Mouse (Mus musculus) neural tube, embryonic 12.5 days (tissue): ENCODE measurements around the gene Arhgap10. TPM values are rescaled to one million over a fixed set of nuclear protein-coding genes. Genes with fewer than 3 reads are reported as not detected.

Source experiments
- ATAC-seq: fragments of 200-750 bp; cut with Nextera tagmentation; 2 replicates; pipeline ENCODE4 v1.8.0; 2017; ENCODE audit warnings: low read depth, mild to moderate bottlenecking, moderate TSS enrichment, moderate library complexity; ENCODE audit not compliant: low FRiP score
- H3K27ac ChIP-seq: fragments of 300-500 bp; sonication (generic); 2 replicates; pipeline ENCODE4 v1.5.1; 2016
- H3K27me3 ChIP-seq: fragments of 300-500 bp; sonication (generic); replicated peaks from 2 replicates; pipeline ENCODE4 v1.6.1; 2016; ENCODE audit warnings: mild to moderate bottlenecking
- H3K36me3 ChIP-seq: fragments of 300-500 bp; sonication (generic); 2 replicates; pipeline ENCODE4 v1.6.1; 2016; ENCODE audit warnings: mild to moderate bottlenecking
- H3K4me1 ChIP-seq: fragments of 300-500 bp; sonication (generic); 2 replicates; pipeline ENCODE4 v1.6.1; 2016
- H3K4me2 ChIP-seq: fragments of 300-500 bp; sonication (generic); replicated peaks from 2 replicates; pipeline ENCODE4 v1.6.1; 2016; ENCODE audit warnings: mild to moderate bottlenecking
- H3K4me3 ChIP-seq: fragments of 300-500 bp; sonication (generic); 2 replicates; pipeline ENCODE4 v1.5.1; 2016
- H3K9ac ChIP-seq: fragments of 300-500 bp; sonication (generic); 2 replicates; pipeline ENCODE4 v1.6.1; 2016; ENCODE audit warnings: mild to moderate bottlenecking
- H3K9me3 ChIP-seq: fragments of 300-500 bp; sonication (generic); 2 replicates; pipeline ENCODE4 v1.6.1; 2016; ENCODE audit warnings: mild to moderate bottlenecking
- WGBS: fragments of 180-500 bp; shearing (Covaris S2); methylation state at CpG from one replicate; pipeline ENCODE4 v1.1.7; 2016; 5-methylcytosine and 5-hydroxymethylcytosine counted together
- polyA plus RNA-seq: library from polyadenylated mRNA; unstranded; fragments of >200 nt; fragmentation: Nextera tagmentation; extraction: Ambion mirVana; gene quantifications from 2 replicates; pipeline ENCODE4 v1.2.1, GENCODE M21; 2016

Arhgap10 gene
- polyA plus RNA-seq, 1 experiment from 2014 or later: 12.6 TPM

DNA sequence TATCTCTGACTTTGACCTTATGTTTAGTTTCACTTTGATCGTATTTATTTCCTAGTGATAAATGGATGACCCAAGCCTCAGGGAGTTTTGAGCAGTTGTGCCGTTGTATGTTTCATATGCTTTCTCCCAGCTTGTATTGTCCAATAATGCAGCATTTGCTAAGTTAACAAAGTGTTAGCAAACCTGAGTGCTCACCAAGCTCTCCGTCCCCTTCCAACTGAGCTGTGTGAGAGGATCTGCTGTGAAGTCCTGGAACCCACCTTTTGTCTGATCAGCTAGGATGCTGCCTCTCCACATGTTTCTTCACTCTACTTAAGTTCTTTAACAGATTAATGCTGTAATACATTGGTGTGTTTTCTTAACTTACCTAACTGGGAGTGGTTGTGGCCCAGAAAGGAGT, 276.4 kb downstream of the Arhgap10 start:
- no peaks in the 10 kb centered on the region for H3K9me3 ChIP-seq
- no peak overlapping the region for H3K27ac ChIP-seq
- ATAC-seq: no peak
- H3K36me3 ChIP-seq: no peaks in the 10 kb centered on the region
- no peak overlapping the region for H3K4me2 ChIP-seq
- no peak overlapping the region for H3K4me3 ChIP-seq
- H3K9ac ChIP-seq: no peak overlapping the region
- 88% methylated on average over 3 of the region's 3 CpGs for WGBS
- no peaks in the 10 kb centered on the region for H3K27me3 ChIP-seq
- H3K4me1 ChIP-seq: no peaks in the 10 kb centered on the region

DNA sequence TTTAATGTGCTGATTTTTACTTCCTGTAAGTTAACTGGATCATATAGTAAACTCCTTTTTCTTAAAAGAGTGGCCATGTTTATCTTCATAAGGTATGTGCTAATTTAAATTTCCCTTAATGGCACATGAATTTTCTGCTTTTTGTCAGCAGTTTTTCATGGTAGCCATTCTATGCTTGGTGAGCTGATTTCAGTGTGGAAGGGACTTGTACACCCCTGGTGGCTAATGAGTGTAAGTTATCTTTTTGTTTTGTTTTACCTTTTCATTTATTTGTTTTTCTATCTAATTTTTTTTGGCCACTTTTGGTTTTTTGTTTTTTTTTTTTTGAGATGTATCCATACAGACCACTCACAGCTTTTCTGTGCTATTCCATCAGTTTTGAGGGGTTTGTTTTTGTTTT, 278.3 kb downstream of the Arhgap10 start:
- H3K4me3 ChIP-seq: no peak overlapping the region
- H3K4me2 ChIP-seq: no peak overlapping the region
- H3K4me1 ChIP-seq: no peaks in the 10 kb centered on the region
- no peak overlapping the region for H3K27ac ChIP-seq
- H3K36me3 ChIP-seq: no peaks in the 10 kb centered on the region
- no peak overlapping the region for H3K9ac ChIP-seq
- no peaks in the 10 kb centered on the region for H3K9me3 ChIP-seq
- ATAC-seq: no peak
- H3K27me3 ChIP-seq: no peaks in the 10 kb centered on the region

DNA sequence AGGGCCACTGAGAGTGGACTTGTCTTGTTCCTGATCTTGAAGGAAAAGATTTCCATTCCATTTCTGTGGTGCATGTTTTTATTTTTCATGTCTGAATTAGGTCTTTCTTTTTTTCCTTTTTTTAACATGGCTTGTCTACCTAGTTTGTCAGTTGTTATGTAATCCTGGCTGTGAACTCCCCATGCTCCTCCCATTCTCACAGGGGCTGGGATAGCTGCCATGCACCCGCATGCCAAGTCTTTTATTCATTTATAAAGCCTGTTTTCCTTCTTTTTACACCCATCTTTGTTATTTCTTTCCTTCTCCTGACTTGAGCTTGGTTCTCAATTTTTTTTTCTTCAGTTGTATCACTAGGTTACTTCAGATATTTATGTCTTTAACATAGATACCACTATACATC, 281.1 kb downstream of the Arhgap10 start:
- no peaks in the 10 kb centered on the region for H3K36me3 ChIP-seq
- WGBS: 85% methylated on average over 1 of the region's 1 CpGs
- ATAC-seq: no peak
- H3K4me1 ChIP-seq: no peaks in the 10 kb centered on the region
- H3K9ac ChIP-seq: no peak overlapping the region
- H3K27me3 ChIP-seq: no peaks in the 10 kb centered on the region
- H3K27ac ChIP-seq: no peak overlapping the region
- no peak overlapping the region for H3K4me2 ChIP-seq
- H3K4me3 ChIP-seq: no peak overlapping the region
- no peaks in the 10 kb centered on the region for H3K9me3 ChIP-seq

DNA sequence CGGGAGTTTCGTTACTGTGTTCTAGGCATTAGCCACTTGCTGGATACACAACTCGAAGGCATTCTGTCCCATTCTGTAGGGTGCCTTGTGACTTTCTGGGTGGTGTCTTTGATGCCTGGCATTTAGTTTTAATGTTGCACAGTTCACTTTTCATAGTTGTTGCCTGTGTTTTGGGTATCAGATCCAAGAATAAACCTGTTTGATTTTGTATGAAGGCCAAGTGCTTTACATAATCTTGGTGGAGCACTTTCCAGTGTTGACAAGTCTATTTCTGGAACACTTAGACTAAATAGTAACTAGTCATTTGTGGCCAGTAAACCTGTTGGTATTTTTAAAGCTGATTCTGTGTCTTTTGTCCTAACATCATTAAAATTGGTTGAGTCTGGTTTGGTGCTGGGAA, 285.3 kb downstream of the Arhgap10 start:
- H3K27me3 ChIP-seq: no peaks in the 10 kb centered on the region
- H3K4me3 ChIP-seq: no peak overlapping the region
- no peaks in the 10 kb centered on the region for H3K36me3 ChIP-seq
- no peaks in the 10 kb centered on the region for H3K9me3 ChIP-seq
- H3K27ac ChIP-seq: no peak overlapping the region
- 95% methylated on average over 3 of the region's 3 CpGs for WGBS
- H3K4me2 ChIP-seq: no peak overlapping the region
- no peak for ATAC-seq
- no peak overlapping the region for H3K9ac ChIP-seq
- no peaks in the 10 kb centered on the region for H3K4me1 ChIP-seq

DNA sequence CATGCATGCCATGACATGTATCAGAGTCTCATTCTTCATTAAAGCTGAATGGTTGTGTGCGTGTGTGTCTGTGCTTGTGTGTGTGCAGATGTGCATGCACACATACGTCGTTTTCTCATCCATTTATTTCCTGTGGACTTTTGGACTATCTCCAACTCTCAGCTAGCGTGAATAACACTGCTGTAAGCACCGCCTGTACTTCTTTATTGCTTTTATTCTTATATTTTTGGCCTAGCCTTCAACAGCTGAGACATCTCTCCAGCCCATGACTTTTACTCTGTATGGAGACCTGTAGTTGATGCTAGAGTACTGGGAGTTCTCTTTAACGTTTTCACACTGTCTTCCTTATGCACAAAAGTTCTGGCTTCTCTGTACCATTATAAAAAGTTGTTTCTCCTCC, 285.9 kb downstream of the Arhgap10 start:
- H3K27me3 ChIP-seq: no peaks in the 10 kb centered on the region
- H3K27ac ChIP-seq: no peak overlapping the region
- H3K4me2 ChIP-seq: no peak overlapping the region
- WGBS: 83% methylated on average over 6 of the region's 6 CpGs
- H3K4me3 ChIP-seq: no peak overlapping the region
- H3K36me3 ChIP-seq: no peaks in the 10 kb centered on the region
- no peak overlapping the region for H3K9ac ChIP-seq
- ATAC-seq: no peak
- H3K9me3 ChIP-seq: no peaks in the 10 kb centered on the region
- H3K4me1 ChIP-seq: no peaks in the 10 kb centered on the region

- no peaks in the 10 kb centered on the region for H3K9me3 ChIP-seq
- H3K4me1 ChIP-seq: no peaks in the 10 kb centered on the region
- H3K4me3 ChIP-seq: no peak overlapping the region
- ATAC-seq: no peak
- 95% methylated on average over 1 of the region's 1 CpGs for WGBS
- H3K27me3 ChIP-seq: no peaks in the 10 kb centered on the region
- H3K4me2 ChIP-seq: no peak overlapping the region
- H3K9ac ChIP-seq: no peak overlapping the region
- no peaks in the 10 kb centered on the region for H3K36me3 ChIP-seq
- H3K27ac ChIP-seq: no peak overlapping the region
These were observed 286.5 kb downstream of the Arhgap10 start for GRCm38 (mm10) chr8:77231211-77231610.

DNA sequence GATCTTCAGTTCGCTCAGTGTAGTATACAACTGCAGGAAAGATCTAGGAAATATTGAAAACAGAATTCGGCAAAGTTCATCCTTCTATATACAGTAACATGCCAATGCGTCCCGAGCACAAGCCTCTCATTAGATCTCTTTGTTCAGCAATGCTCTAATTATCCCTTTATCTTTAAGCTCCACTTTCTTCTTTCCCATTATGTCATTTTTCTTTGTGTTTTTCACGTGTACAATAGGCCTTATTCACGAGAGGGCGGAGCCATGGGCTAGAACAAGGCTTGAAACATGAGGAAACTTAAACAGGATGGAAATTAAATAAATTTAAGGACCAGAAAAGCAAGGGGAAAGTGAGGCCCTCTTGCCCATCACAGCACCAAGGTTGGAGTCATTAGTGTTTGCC, 289.1 kb downstream of the Arhgap10 start:
- H3K9me3 ChIP-seq: no peaks in the 10 kb centered on the region
- H3K36me3 ChIP-seq: no peaks in the 10 kb centered on the region
- H3K4me2 ChIP-seq: no peak overlapping the region
- H3K27me3 ChIP-seq: no peaks in the 10 kb centered on the region
- no peak for ATAC-seq
- WGBS: 82% methylated on average over 7 of the region's 7 CpGs
- no peak overlapping the region for H3K4me3 ChIP-seq
- no peak overlapping the region for H3K9ac ChIP-seq
- no peak overlapping the region for H3K27ac ChIP-seq
- H3K4me1 ChIP-seq: no peaks in the 10 kb centered on the region

DNA sequence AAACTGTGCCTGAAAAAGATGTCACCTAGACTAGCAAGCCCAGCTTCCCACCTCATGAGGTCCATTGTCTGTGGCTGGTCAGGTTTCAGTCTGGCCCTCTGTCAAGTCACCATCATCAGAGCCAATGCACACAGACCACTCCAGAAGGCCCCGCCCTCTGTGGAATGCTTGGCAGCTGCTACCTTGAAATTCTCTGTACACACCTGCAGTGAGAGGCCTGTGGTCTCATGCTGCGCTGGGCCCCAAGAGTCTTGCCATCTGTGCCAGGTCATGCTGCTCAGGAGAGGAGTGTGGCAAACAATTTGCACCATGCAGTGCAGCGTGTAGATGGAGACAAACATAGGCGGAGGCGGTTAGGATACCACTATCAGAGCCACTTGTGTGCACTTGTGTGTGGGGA, 290.0 kb downstream of the Arhgap10 start:
- Histone ChIP-seq H3K4me2 (no peak overlapping the region), H3K4me1 (no peaks in the 10 kb centered on the region), H3K9ac (no peak overlapping the region), H3K27me3 (no peaks in the 10 kb centered on the region), H3K36me3 (no peaks in the 10 kb centered on the region), H3K9me3 (no peaks in the 10 kb centered on the region), H3K27ac (no peak overlapping the region), H3K4me3 (no peak overlapping the region)
- 89% methylated on average over 5 of the region's 5 CpGs for WGBS
- no peak for ATAC-seq

DNA sequence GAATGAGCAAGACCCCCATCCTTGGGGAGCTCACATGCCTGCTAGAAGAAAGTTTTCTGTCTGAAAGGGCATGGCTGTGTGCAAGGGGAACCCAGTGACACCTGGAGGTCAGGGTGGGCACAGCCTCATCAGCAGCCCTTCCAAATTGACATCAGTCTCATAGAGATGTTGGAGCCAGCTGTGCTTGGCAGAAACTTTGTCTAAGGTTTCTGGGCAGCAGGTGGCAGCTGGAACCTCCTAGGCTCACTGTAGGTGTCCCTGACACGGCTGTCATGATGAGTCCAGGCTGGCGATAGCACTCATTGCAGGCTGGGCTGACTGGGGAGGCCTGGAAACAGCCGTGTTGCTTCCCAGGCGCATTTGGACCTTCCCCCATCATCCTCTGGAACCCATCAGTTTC, 294.6 kb downstream of the Arhgap10 start:
- Histone ChIP-seq H3K4me3 (no peak overlapping the region), H3K9ac (no peak overlapping the region), H3K4me1 (no peaks in the 10 kb centered on the region), H3K27ac (no peak overlapping the region), H3K4me2 (no peak overlapping the region), H3K36me3 (no peaks in the 10 kb centered on the region), H3K27me3 (no peaks in the 10 kb centered on the region), H3K9me3 (no peaks in the 10 kb centered on the region)
- ATAC-seq: no peak
- 78% methylated on average over 4 of the region's 4 CpGs for WGBS

DNA sequence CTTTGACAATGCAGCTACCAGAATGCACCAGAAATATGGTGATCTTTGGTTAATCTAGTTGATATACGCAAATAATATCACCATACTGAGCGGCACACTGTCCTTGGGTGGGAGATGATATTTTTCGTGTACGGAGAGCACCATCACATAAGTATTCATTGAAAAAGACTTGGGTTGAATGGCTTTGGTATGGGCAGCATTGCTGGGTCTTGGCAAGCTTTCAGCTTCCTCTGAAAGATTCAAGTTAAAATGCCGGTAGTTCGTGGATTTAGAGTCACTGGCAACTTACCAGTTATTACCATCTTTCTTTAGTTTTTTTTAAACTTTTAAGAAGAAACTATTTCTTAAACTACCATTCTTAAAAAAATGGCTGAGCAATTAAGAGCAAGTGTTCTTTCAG, 302.6 kb downstream of the Arhgap10 start:
- Histone ChIP-seq H3K36me3 (no peaks in the 10 kb centered on the region), H3K27ac (no peak overlapping the region), H3K9me3 (no peaks in the 10 kb centered on the region), H3K27me3 (no peaks in the 10 kb centered on the region), H3K4me2 (no peak overlapping the region), H3K4me1 (no peaks in the 10 kb centered on the region), H3K4me3 (no peak overlapping the region), H3K9ac (no peak overlapping the region)
- 93% methylated on average over 6 of the region's 6 CpGs for whole genome bisulfite sequencing
- ATAC-seq: no peak

DNA sequence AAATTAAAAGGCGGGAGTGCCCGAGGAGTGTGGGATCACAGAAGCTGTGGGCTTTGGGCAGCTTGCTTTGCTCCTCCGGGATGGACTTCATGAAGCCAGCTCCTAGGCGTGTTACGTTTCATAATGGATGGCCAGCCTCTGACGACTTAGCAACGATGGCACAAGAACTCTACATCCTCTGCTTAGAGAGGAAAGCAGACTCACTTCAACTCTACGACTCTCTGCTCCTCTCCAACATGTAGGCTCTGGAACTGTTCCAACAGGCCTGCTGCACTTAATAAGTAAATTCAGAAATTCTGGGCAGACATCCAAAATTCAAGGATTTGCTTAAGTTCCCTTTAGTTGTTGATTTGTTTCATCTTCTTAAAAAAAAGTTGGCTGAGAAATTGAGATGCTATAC, 303.1 kb downstream of the Arhgap10 start:
- Histone ChIP-seq H3K4me1 (no peaks in the 10 kb centered on the region), H3K9ac (no peak overlapping the region), H3K4me2 (no peak overlapping the region), H3K27ac (no peak overlapping the region), H3K9me3 (no peaks in the 10 kb centered on the region), H3K4me3 (no peak overlapping the region), H3K27me3 (no peaks in the 10 kb centered on the region), H3K36me3 (no peaks in the 10 kb centered on the region)
- WGBS: 85% methylated on average over 8 of the region's 8 CpGs
- no peak for ATAC-seq

DNA sequence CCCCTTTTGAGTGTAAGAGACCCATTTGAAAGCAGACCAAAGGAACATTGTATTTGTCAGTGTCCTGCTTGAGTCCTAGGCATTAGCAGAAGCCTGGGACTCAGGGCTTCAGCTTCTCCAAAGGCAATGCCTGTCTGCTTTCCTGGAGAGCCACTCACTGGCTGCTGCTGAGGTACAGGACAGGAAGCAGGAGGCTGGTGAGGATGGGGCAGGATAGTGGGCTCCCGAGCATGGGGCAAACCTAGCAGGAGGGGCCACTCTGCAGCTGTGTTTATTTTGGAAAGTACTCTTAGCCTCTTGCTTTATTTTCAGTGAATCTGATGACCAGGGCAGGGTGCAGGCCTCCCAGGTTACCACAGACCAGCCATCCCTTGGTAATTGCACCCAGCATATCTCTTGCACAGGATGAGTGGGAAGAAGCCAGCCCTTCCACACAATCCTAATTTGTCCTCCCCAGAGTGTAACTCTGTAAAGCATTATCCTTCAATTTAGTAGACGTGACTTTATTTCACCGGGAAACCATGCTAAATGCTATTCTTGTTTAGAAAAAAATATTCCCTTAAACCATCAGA, 303.8 kb downstream of the Arhgap10 start:
- Histone ChIP-seq H3K9me3 (no peaks in the 10 kb centered on the region), H3K36me3 (no peaks in the 10 kb centered on the region), H3K9ac (no peak overlapping the region), H3K27me3 (no peaks in the 10 kb centered on the region), H3K4me3 (no peak overlapping the region), H3K4me2 (no peak overlapping the region), H3K27ac (no peak overlapping the region), H3K4me1 (no peaks in the 10 kb centered on the region)
- WGBS: 78% methylated on average over 3 of the region's 3 CpGs
- no peak for ATAC-seq

- H3K27ac ChIP-seq: no peak overlapping the region
- H3K9ac ChIP-seq: no peak overlapping the region
- no peaks in the 10 kb centered on the region for H3K36me3 ChIP-seq
- no peak for ATAC-seq
- no peaks in the 10 kb centered on the region for H3K9me3 ChIP-seq
- H3K27me3 ChIP-seq: no peaks in the 10 kb centered on the region
- H3K4me1 ChIP-seq: no peaks in the 10 kb centered on the region
- 92% methylated on average over 3 of the region's 3 CpGs for WGBS
- H3K4me2 ChIP-seq: no peak overlapping the region
- H3K4me3 ChIP-seq: no peak overlapping the region
These were observed 308.5 kb downstream of the Arhgap10 start for GRCm38 (mm10) chr8:77209297-77209696.
